Mouse (Mus musculus) erythroblast, adult 5-6 weeks (primary cell): ENCODE results near the gene 2010111I01Rik. TPM values are rescaled to one million over a fixed set of nuclear protein-coding genes. Genes with fewer than 3 reads are reported as not detected.

Source experiments
- ATAC-seq: replicated peaks from 2 replicates; pipeline ENCODE4 v1.8.0; 2016; ENCODE audit warnings: moderate number of reproducible peaks, mild to moderate bottlenecking, moderate TSS enrichment, inconsistent platforms; ENCODE audit not compliant: poor library complexity, low FRiP score, severe bottlenecking
- total RNA-seq, 2 experiments: library from RNA; stranded (forward) in 1 of 2; stranded (reverse) in 1 of 2; fragments of 150-400 nt in 1 of 2; fragments of 200-764, 138-1000 nt in 1 of 2; gene quantifications; 2 replicates each; pipeline versions ENCODE4 v1.2.3 to v1.2.4; 2015 to 2017; ENCODE audit warnings: low replicate concordance in 2 of 2

Gene 2010111I01Rik
- total RNA-seq, 2 experiments from 2014 or later, result 3.8 to 6.4 TPM

- no peak for ATAC-seq
These were observed 50.7 kb downstream of the 2010111I01Rik start for GRCm38 (mm10) chr13:63015362-63015761.

- ATAC-seq, result no peak
These were observed 51.4 kb downstream of the 2010111I01Rik start for GRCm38 (mm10) chr13:63016056-63016455.

- no peak for ATAC-seq
These were observed 58.8 kb downstream of the 2010111I01Rik start for GRCm38 (mm10) chr13:63023243-63024217.

- no peak for ATAC-seq
These were observed 65.3 kb downstream of the 2010111I01Rik start for GRCm38 (mm10) chr13:63030023-63030422.

- no peak for ATAC-seq
These were observed 66.6 kb downstream of the 2010111I01Rik start for GRCm38 (mm10) chr13:63031244-63031643.

- ATAC-seq, result no peak
These were observed 67.7 kb downstream of the 2010111I01Rik start for GRCm38 (mm10) chr13:63032304-63032830.

GRCm38 (mm10) chr13:63032958-63033357, 68.3 kb downstream of the 2010111I01Rik start:
- no peak for ATAC-seq

- no peak for ATAC-seq
These were observed 68.7 kb downstream of the 2010111I01Rik start for GRCm38 (mm10) chr13:63033364-63033763.

GRCm38 (mm10) chr13:63034666-63035065, 70.0 kb downstream of the 2010111I01Rik start:
- no peak for ATAC-seq

GRCm38 (mm10) chr13:63037906-63038305, 73.2 kb downstream of the 2010111I01Rik start:
- ATAC-seq, result no peak

- no peak for ATAC-seq
These were observed 73.7 kb downstream of the 2010111I01Rik start for GRCm38 (mm10) chr13:63038415-63038814.

GRCm38 (mm10) chr13:63038871-63039270, 74.2 kb downstream of the 2010111I01Rik start:
- ATAC-seq, result no peak

- ATAC-seq, result no peak
These were observed 74.6 kb downstream of the 2010111I01Rik start for GRCm38 (mm10) chr13:63039326-63039725.

- no peak for ATAC-seq
These were observed 75.2 kb downstream of the 2010111I01Rik start for GRCm38 (mm10) chr13:63039848-63040247.

- no peak for ATAC-seq
These were observed 81.0 kb downstream of the 2010111I01Rik start for GRCm38 (mm10) chr13:63045504-63046205.

GRCm38 (mm10) chr13:63046206-63047020, 81.7 kb downstream of the 2010111I01Rik start:
- no peak for ATAC-seq

GRCm38 (mm10) chr13:63063706-63064105, 99.0 kb downstream of the 2010111I01Rik start:
- ATAC-seq, result no peak

GRCm38 (mm10) chr13:63066607-63067006, 101.9 kb downstream of the 2010111I01Rik start:
- ATAC-seq, result no peak

GRCm38 (mm10) chr13:63068371-63069136, 103.9 kb downstream of the 2010111I01Rik start:
- no peak for ATAC-seq
